Mouse (Mus musculus) forebrain, embryonic 13.5 days (tissue): ENCODE measurements around the gene Klc4. TPM values are rescaled to one million over a fixed set of nuclear protein-coding genes. Genes with fewer than 3 reads are reported as not detected.

Experiments
- ATAC-seq: fragments of 200-750 bp; cut with Nextera tagmentation; 2 replicates; pipeline ENCODE4 v1.8.0; 2017
- H3K27ac ChIP-seq: fragments of 300-500 bp; sonication (generic); 2 replicates; pipeline ENCODE4 v1.5.1; 2015; ENCODE audit warnings: inconsistent platforms, mild to moderate bottlenecking, moderate library complexity
- H3K27me3 ChIP-seq: fragments of 300-500 bp; sonication (generic); 2 replicates; pipeline ENCODE4 v1.6.1; 2015; ENCODE audit warnings: mild to moderate bottlenecking, inconsistent platforms
- H3K36me3 ChIP-seq: fragments of 300-500 bp; sonication (generic); 2 replicates; pipeline ENCODE4 v1.6.1; 2015; ENCODE audit warnings: mild to moderate bottlenecking, inconsistent platforms; ENCODE audit not compliant: poor library complexity, severe bottlenecking
- H3K4me1 ChIP-seq: fragments of 300-500 bp; sonication (generic); 2 replicates; pipeline ENCODE4 v1.6.1; 2015; ENCODE audit warnings: inconsistent platforms
- H3K4me2 ChIP-seq: fragments of 300-500 bp; sonication (generic); 2 replicates; pipeline ENCODE4 v1.6.1; 2015; ENCODE audit warnings: inconsistent platforms, mild to moderate bottlenecking, moderate library complexity
- H3K4me3 ChIP-seq: fragments of 300-500 bp; sonication (generic); 2 replicates; pipeline ENCODE4 v1.5.1; 2015; ENCODE audit warnings: mild to moderate bottlenecking, inconsistent platforms
- H3K9ac ChIP-seq: fragments of 300-500 bp; sonication (generic); 2 replicates; pipeline ENCODE4 v1.6.1; 2015; ENCODE audit warnings: mild to moderate bottlenecking, inconsistent platforms
- H3K9me3 ChIP-seq: fragments of 300-500 bp; sonication (generic); replicated peaks from 2 replicates; pipeline ENCODE4 v1.6.1; 2016; ENCODE audit warnings: inconsistent platforms
- WGBS: fragments of 180-500 bp; shearing (Covaris S2); methylation state at CpG from one replicate; pipeline ENCODE4 v1.1.7; 2015; 5-methylcytosine and 5-hydroxymethylcytosine counted together
- polyA plus RNA-seq: library from polyadenylated mRNA; unstranded; fragments of >200 nt; fragmentation: Nextera tagmentation; extraction: Ambion mirVana; gene quantifications from 2 replicates; pipeline ENCODE4 v1.2.1, GENCODE M21; 2015

The Klc4 gene
- polyA plus RNA-seq, 1 experiment from 2014 or later = 44.3 TPM

DNA sequence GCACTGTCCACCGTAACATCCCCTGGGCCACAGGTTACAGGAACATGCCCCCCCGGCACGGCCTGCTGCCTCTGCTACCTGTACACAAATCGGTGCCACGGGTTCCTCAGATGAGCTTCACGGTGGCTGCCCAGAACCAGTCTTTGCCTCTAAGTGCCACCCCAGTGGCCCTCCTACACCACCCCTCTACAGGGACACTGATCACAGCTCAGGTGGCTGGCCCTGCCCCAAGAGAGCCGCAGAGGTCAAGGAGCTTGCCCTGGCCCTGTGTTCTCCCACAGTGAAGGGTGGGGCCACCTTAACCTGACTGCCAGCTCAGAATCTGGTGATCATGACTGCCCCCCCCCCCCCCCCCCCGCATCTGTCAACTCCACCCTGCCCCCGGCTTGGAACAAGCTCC is 32.6 kb upstream of the Klc4 start, which contains the start of gene Mea1:
Mea1 (plus strand) TSS at position 378 of the 400 bp plus-strand sequence.
- Histone ChIP-seq H3K4me1 (peaks cover 46% of the 10 kb centered on the region), H3K4me3 (peak within 1 kb of the TSS; percentile 82), H3K27ac (no peak within 1 kb of the TSS; the same call in 1 of the 2 replicates), H3K9ac (peak within 1 kb of the TSS; percentile 72), H3K36me3 (peaks cover 50% of the 10 kb centered on the region), H3K27me3 (no peaks in the 10 kb centered on the region), H3K4me2 (peak within 1 kb of the TSS; percentile 77), H3K9me3 (no peaks in the 10 kb centered on the region)
- WGBS = 92% methylated on average over 8 of the region's 9 CpGs
- ATAC-seq = no peak

DNA sequence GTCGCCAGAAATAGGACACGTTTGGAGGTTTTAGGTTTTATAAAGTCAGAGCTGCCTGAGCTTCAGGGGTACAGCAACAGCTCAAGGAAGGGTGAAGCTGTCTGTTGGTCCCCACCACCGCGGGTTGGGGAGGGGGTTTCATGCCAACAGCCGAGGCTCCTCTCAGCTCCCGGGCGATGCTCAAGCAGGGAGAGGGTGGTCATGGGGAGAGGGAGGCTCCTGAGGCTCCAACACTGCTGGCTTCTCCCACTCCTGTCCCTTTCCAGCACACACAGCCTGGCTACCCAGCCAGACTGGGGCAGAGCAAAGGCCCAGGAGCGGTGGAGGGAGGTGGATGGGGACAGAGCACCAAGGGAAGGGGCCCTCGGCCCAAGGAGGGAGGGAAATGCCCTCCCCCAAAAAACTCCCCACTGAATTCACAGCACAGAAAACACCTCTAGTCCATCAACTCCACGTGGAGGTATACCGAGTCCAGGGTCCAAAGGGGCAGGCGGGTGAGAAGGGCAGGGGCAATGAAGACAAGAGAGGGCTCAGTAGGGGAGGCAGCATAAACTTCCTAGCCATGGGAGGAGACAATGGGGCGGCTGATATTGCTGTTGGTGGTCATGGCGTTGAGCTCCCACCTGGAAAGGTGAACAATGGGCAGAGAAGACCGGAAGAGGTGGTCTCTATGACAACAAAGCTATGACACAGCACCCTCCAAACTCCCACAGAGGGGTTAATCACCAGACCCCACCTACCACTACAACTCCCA is 28.9 kb upstream of the Klc4 start:
- WGBS = 16% methylated on average over 15 of the region's 15 CpGs
- Histone ChIP-seq H3K27ac (peak overlapping the region; percentile 65), H3K9me3 (no peaks in the 10 kb centered on the region), H3K27me3 (no peaks in the 10 kb centered on the region), H3K4me2 (peak overlapping the region; percentile 73), H3K9ac (peak overlapping the region; percentile 77), H3K4me1 (peaks cover 37% of the 10 kb centered on the region), H3K36me3 (peaks cover 57% of the 10 kb centered on the region), H3K4me3 (peak overlapping the region; percentile 81)
- ATAC-seq = peak; percentile 39

DNA sequence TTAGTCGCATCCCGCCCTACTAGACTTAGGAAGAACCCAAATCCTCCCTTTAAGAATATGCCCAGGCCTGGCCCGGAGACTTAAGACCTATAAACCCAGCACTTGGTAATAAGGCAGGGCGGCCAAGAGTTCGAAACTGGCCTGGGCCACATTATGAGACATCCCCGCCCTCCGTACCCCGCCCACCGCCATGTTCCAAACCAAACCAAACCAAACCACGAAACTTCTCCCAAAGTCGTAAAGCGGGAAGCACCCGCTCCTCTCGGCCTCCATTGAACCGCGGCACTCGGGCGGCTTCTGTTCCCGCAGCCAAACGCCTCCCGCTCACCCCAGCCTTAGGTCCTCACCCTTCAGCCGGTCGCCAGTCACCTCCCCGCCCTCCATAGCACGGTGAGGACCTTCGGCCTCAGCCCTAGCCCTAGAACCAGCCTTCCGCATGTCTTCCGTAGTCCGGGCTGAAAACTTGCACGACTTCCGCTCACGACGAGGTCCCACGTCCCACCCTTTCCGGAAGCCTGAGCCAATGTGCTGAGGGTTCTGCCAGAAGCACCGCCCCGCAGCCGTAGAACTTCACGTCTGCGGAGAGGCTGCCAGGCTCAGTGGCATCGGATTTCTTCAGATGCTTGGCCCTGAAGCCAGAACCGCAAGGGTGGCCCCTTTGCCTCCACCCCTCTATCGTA is 28.2 kb upstream of the Klc4 start, which contains the start of gene Rrp36:
Rrp36 (minus strand) TSS at position 503 of the 680 bp plus-strand sequence.
- Histone ChIP-seq H3K9ac (peak within 1 kb of the TSS; percentile 77), H3K4me1 (peaks cover 30% of the 10 kb centered on the region), H3K36me3 (peaks cover 64% of the 10 kb centered on the region), H3K27me3 (no peaks in the 10 kb centered on the region), H3K4me3 (peak within 1 kb of the TSS; percentile 81), H3K4me2 (peak within 1 kb of the TSS; percentile 73), H3K9me3 (no peaks in the 10 kb centered on the region), H3K27ac (peak within 1 kb of the TSS; percentile 65)
- under 1% methylated on average over 43 of the region's 43 CpGs for WGBS
- peak; percentile 94 for ATAC-seq

DNA sequence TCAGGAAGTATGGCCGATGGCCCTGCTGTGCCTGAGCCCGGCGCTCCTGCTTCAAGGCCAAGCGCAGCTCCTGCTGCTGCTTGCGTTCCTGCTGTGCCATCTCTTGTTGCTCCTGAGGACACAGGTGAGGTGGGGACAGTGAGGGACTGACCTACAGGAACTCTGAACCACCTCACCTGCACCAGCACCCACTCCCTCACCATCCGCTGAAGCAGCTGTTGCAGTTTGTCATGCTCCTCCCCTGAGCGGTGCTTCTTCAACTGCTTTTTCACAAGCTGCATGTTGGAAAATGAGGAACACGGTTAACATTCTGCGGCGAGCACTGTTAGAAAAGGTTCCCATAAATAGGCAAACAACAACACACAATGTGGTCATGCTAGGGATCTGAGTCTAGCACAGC is 24.1 kb upstream of the Klc4 start:
- H3K4me1 ChIP-seq = peaks cover 15% of the 10 kb centered on the region
- no peak for ATAC-seq
- no peak overlapping the region for H3K27ac ChIP-seq
- H3K9ac ChIP-seq = no peak overlapping the region
- H3K4me3 ChIP-seq = no peak overlapping the region
- no peaks in the 10 kb centered on the region for H3K9me3 ChIP-seq
- H3K4me2 ChIP-seq = no peak overlapping the region
- H3K27me3 ChIP-seq = no peaks in the 10 kb centered on the region
- peaks cover 61% of the 10 kb centered on the region for H3K36me3 ChIP-seq
- WGBS = 97% methylated on average over 10 of the region's 10 CpGs

DNA sequence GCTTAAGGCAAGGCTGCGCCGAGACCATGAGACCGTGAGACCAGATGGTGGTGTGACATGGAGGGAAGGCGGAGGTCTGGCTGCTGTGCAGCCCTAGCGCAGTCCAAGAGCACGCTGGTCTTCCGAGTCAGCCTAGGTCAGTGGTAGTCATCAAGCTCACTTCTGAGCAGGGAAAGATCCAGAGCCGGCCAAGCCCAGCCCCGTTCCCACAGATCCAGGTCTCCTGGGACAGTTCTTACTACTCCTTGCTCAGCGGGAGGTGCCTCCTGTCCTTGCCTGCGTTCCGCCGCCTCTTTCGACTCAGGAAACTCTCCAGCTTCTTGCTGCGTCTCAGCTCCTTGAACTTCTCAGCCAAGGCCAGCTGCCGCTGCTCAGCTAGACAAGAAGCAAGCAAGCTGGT is 21.9 kb upstream of the Klc4 start:
- no peaks in the 10 kb centered on the region for H3K27me3 ChIP-seq
- H3K27ac ChIP-seq = no peak overlapping the region
- H3K4me2 ChIP-seq = no peak overlapping the region
- 96% methylated on average over 16 of the region's 16 CpGs for WGBS
- no peak for ATAC-seq
- peaks cover 78% of the 10 kb centered on the region for H3K36me3 ChIP-seq
- no peaks in the 10 kb centered on the region for H3K4me1 ChIP-seq
- no peaks in the 10 kb centered on the region for H3K9me3 ChIP-seq
- H3K4me3 ChIP-seq = no peak overlapping the region
- H3K9ac ChIP-seq = no peak overlapping the region

DNA sequence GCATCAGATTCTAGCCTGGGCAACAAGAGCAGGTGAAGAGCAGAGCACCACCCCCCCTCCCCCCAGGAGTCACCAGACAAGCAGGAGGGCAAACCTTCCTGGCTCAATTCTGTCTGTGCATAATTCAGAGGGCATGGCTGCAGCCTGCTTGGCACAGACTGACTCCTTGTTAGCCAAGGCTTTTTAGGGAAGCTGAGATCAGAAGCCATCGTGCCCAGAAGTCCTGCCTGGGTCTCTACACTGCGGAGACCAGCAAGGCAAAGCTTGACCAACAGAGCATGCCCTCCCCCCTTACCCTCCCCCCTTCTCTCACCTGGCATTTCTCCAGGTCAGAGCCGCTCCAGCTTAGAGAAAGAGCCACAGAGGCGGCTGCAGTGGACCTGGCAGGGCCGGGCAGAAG is 16.9 kb upstream of the Klc4 start:
- Histone ChIP-seq H3K4me3 (no peak overlapping the region), H3K36me3 (peaks cover 95% of the 10 kb centered on the region), H3K9ac (no peak overlapping the region), H3K4me1 (no peaks in the 10 kb centered on the region), H3K27ac (no peak overlapping the region), H3K9me3 (no peaks in the 10 kb centered on the region), H3K27me3 (no peaks in the 10 kb centered on the region), H3K4me2 (no peak overlapping the region)
- WGBS = 85% methylated on average over 5 of the region's 5 CpGs
- no peak for ATAC-seq

DNA sequence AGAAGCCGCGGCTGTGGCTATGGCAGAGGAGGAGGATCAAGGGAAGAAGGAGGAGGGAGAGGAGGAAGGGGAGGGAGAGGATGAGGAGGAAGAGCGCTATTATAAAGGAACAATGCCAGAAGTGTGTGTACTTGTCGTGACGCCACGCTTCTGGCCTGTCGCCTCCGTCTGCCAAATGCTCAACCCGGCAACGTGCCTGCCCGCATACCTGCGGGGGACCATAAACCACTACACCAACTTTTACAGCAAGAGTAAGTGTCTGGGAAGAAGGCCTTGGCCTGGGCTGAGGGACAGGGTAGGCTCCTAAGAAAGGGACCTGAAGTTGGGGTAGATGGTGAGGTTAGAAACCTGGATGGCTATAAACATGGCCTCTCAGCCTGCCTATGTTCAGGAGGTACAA is 16.2 kb upstream of the Klc4 start:
- 94% methylated on average over 12 of the region's 12 CpGs for WGBS
- no peaks in the 10 kb centered on the region for H3K9me3 ChIP-seq
- H3K4me3 ChIP-seq = no peak overlapping the region

DNA sequence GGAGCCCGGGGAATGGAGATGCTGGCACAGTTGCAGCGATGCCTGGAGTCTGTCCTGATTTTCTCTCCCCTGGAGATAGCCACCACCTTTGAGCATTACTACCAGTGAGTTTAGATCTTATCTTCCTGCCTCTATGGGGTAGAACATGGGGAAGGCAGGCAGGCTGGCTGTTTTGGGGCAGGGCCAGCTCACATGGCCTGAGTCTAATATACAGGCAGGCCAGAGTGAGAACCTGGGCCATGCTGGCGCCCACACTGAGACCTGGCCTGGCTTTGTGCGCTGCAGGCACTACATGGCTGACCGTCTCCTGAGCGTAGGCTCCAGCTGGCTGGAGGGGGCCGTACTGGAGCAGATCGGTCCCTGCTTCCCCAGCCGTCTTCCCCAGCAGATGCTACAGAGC is 15.5 kb upstream of the Klc4 start:
- no peak overlapping the region for H3K27ac ChIP-seq
- no peak overlapping the region for H3K4me3 ChIP-seq
- no peaks in the 10 kb centered on the region for H3K27me3 ChIP-seq
- H3K9ac ChIP-seq = no peak overlapping the region
- WGBS = 98% methylated on average over 9 of the region's 9 CpGs
- H3K9me3 ChIP-seq = no peaks in the 10 kb centered on the region
- H3K4me2 ChIP-seq = no peak overlapping the region
- H3K36me3 ChIP-seq = peaks cover 97% of the 10 kb centered on the region
- no peak for ATAC-seq
- H3K4me1 ChIP-seq = no peaks in the 10 kb centered on the region

More for the DNA sequence above, 16.2 kb upstream of the Klc4 start:
- Histone ChIP-seq H3K4me1 (no peaks in the 10 kb centered on the region), H3K27ac (no peak overlapping the region), H3K9ac (no peak overlapping the region), H3K4me2 (no peak overlapping the region), H3K36me3 (peaks cover 97% of the 10 kb centered on the region), H3K27me3 (no peaks in the 10 kb centered on the region)
- ATAC-seq = no peak

DNA sequence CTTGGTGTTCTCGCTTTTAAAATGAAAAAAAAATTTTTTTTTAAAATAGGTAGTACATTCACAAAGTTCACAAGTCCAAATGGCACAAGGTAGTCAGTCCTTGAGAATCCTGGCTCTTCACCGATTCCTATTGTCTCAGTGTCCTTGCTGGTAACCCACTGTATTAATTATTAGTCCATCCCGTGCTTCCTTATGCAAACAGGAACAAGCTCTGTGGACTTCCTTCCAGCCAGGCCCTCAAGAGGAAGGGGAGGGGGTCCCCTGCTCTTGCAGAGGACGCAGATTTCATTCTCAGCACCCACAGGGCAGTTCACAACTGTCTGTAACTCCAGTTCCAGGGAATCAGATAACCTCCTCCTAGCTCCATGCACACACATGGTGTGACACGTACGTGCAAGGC is 10.2 kb upstream of the Klc4 start:
- no peaks in the 10 kb centered on the region for H3K9me3 ChIP-seq
- H3K27me3 ChIP-seq = no peaks in the 10 kb centered on the region
- H3K27ac ChIP-seq = no peak overlapping the region
- peaks cover 25% of the 10 kb centered on the region for H3K4me1 ChIP-seq
- no peak for ATAC-seq
- H3K4me2 ChIP-seq = no peak overlapping the region
- 89% methylated on average over 6 of the region's 6 CpGs for WGBS
- peaks cover 84% of the 10 kb centered on the region for H3K36me3 ChIP-seq
- H3K9ac ChIP-seq = no peak overlapping the region
- H3K4me3 ChIP-seq = no peak overlapping the region

DNA sequence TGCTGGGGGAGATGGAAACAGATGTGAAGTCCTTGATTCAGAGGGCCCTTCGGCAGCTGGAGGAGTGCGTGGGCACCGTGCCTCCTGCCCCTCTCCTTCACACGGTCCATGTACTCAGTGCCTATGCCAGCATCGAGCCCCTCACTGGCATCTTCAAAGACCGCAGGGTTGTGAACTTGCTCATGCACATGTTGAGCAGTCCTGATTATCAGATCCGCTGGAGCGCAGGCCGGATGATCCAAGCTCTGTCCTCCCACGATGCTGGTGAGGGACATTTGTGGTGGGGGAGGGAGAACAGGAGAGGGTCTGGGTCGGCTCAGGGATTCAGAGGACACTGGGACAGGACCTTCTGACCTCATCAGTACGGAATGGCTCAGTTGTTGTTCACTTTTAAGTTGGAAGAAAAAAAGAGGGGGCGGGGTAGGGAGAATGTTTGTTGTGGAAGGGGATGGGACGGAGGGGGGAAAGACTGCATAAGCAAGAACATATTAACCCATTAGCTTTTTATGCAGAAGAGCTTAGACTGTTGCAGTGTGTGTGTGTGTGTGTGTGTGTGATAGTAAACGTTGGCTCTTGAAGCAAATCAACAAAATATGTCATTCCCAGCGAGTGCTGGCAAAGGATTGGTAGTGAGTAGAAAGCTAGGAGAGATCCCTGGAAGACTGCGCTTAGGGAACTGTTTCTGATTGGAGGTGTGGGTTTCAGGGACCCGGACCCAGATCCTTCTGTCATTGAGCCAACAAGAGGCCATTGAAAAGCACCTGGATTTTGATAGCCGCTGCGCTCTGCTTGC is 6.1 kb upstream of the Klc4 start:
- Histone ChIP-seq H3K4me1 (peaks cover 44% of the 10 kb centered on the region), H3K27ac (no peak overlapping the region), H3K4me3 (peak overlapping the region; percentile 68), H3K27me3 (no peaks in the 10 kb centered on the region), H3K9me3 (no peaks in the 10 kb centered on the region), H3K9ac (peak overlapping the region; percentile 92), H3K36me3 (peaks cover 55% of the 10 kb centered on the region), H3K4me2 (peak overlapping the region; percentile 91)
- ATAC-seq = no peak
- WGBS = 79% methylated on average over 20 of the region's 20 CpGs

DNA sequence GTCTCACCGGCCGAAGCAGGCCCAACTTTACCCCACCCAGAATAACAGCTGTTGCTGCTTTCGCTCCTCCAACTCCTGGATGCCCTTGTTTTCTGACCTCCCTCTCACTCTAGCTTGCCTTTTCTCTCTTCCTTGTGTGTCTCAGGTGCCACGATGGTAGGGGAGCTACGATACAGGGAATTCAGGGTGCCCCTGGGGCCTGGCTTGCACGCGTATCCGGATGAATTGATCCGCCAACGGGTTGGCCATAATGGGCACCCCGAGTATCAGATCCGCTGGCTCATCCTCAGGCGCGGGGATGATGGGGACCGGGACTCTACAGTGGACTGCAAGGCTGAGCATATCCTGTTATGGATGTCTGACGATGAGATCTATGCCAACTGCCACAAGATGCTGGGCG is 5.5 kb upstream of the Klc4 start:
- Histone ChIP-seq H3K4me2 (peak overlapping the region; percentile 91), H3K27ac (peak overlapping the region; percentile 94; the same call in 1 of the 2 replicates), H3K36me3 (peaks cover 48% of the 10 kb centered on the region), H3K4me3 (peak overlapping the region; percentile 68), H3K9me3 (no peaks in the 10 kb centered on the region), H3K27me3 (no peaks in the 10 kb centered on the region), H3K4me1 (peaks cover 48% of the 10 kb centered on the region), H3K9ac (peak overlapping the region; percentile 92)
- ATAC-seq = no peak
- WGBS = 79% methylated on average over 17 of the region's 17 CpGs
